Mouse (Mus musculus) spleen, adult 2 months (tissue): ENCODE data around the gene Ttyh2.

ENCODE experiments used
- CTCF ChIP-seq: fragments of 200-500 bp; IDR thresholded peaks from 2 replicates; pipeline ENCODE4 v1.5.1; 2011; ENCODE audit warnings: mild to moderate bottlenecking, inconsistent platforms; ENCODE audit not compliant: insufficient read depth, insufficient read length, insufficient replicate concordance; ENCODE audit errors: extremely low read depth
- POLR2A ChIP-seq: fragments of 200-500 bp; IDR thresholded peaks from 2 replicates; pipeline ENCODE4 v1.6.1; 2011; ENCODE audit warnings: low read depth, low read length, inconsistent platforms

GRCm38 (mm10) chr11:114692601-114693000, 17.4 kb downstream of the Ttyh2 start:
- no peak for TF ChIP-seq CTCF
- TF ChIP-seq POLR2A = no peak
